Comparison of ENCODE assay signal across 10 mouse cellular contexts in genomic region chr11:54236939-54237338, GRCm38 (mm10). TPM values are rescaled to one million over a fixed set of nuclear protein-coding genes. Genes with fewer than 3 reads are reported as not detected.
DNase-seq lines count a peak whose midpoint lies in the region; ATAC-seq and TF ChIP-seq lines count a peak whose summit lies in the region.
"Had no signal": no experiment of that assay in that cellular context is flagged by ENCODE, and none has a peak within 500 bp of the region (broad histone marks: within the 10 kb centered on the region; RNA-seq: fewer than 3 reads in every experiment).

No protein-coding gene starts in this region.

- H3K27me3 ChIP-seq in hindbrain, embryonic 12.5 days, result no peaks in the 10 kb centered on the region

- no peak overlapping the region for H3K27ac ChIP-seq in hindbrain, embryonic 12.5 days
- no peak overlapping the region for H3K27ac ChIP-seq in layer of hippocampus, adult 2 months
- H3K27ac ChIP-seq: heart, embryonic 13.5 days had no signal

- no peaks in the 10 kb centered on the region for H3K9me3 ChIP-seq in hindbrain, embryonic 12.5 days (replicated peaks)
- H3K9me3 ChIP-seq: heart, embryonic 13.5 days had no signal

- 66% methylated on average over 2 of the region's 2 CpGs for WGBS in hindbrain, embryonic 12.5 days

- no peak overlapping the region for H3K4me3 ChIP-seq in hindbrain, embryonic 12.5 days
- H3K4me3 ChIP-seq in layer of hippocampus, adult 2 months, result no peak overlapping the region
- H3K4me3 ChIP-seq: heart, embryonic 13.5 days had no signal

- DNase-seq in cerebellum, postnatal 4 days (ENCODE audit: low spot score in 2 of 2), result no peak
- DNase-seq in adrenal gland, postnatal 14 days, result peak; percentile 74
- DNase-seq in gastrocnemius, postnatal 25 days, result peak; percentile 53
- peak; percentile 84 for DNase-seq in lung, postnatal 36 days
- no peak for DNase-seq in layer of hippocampus, adult 2 months (ENCODE audit: low spot score in 2 of 2)
- DNase-seq: layer of hippocampus, postnatal 36 days had no signal

- no peak overlapping the region for H3K4me2 ChIP-seq in hindbrain, embryonic 12.5 days (replicated peaks)
- H3K4me2 ChIP-seq: heart, embryonic 13.5 days had no signal

- no peaks in the 10 kb centered on the region for H3K4me1 ChIP-seq in hindbrain, embryonic 12.5 days

- H3K9ac ChIP-seq in hindbrain, embryonic 12.5 days, result no peak overlapping the region
- H3K9ac ChIP-seq: heart, embryonic 13.5 days had no signal

- TF ChIP-seq CTCF in layer of hippocampus, adult 2 months (conservative IDR thresholded peaks at IDR 0.05), result no peak

- ATAC-seq in cerebellum, adult (ENCODE audit: insufficient number of reproducible peaks, low FRiP score, low TSS enrichment), result 0 out of 2 replicates have a peak, but pooled peaks have one; percentile 36
- ATAC-seq in hindbrain, embryonic 12.5 days (ENCODE audit: low FRiP score), result no peak
- no peak for ATAC-seq in erythroid progenitor cell, adult 5-6 weeks (replicated peaks; ENCODE audit: low FRiP score, poor library complexity, severe bottlenecking)

- H3K36me3 ChIP-seq in hindbrain, embryonic 12.5 days, result no peaks in the 10 kb centered on the region
- H3K36me3 ChIP-seq: heart, embryonic 13.5 days had no signal

RNA-seq across cellular contexts. Expression of gene Csf2, which starts 12.5 kb away (rescaled TPM):
- not detected in 2 replicates for total RNA-seq in adrenal gland, postnatal 14 days (2021)
- not detected for total RNA-seq in gastrocnemius, postnatal 25 days (2021)
- polyA plus RNA-seq in hindbrain, embryonic 12.5 days (2016; fragmentation: Nextera tagmentation; extraction: Ambion mirVana), result not detected in 2 replicates
- not detected for total RNA-seq in layer of hippocampus, adult 2 months (2021)
- total RNA-seq in erythroid progenitor cell, adult 5-6 weeks (2015; ENCODE audit: low replicate concordance), result not detected in 2 replicates
- not detected in 2 replicates for total RNA-seq in erythroid progenitor cell, adult 5-6 weeks (2017; ENCODE audit: low replicate concordance)
- total RNA-seq: layer of hippocampus, postnatal 36 days had no signal
- polyA plus RNA-seq: heart, embryonic 13.5 days had no signal

RNA-seq across cellular contexts. Expression of gene Il3, which starts 30.1 kb away (rescaled TPM):
- not detected in 2 replicates for total RNA-seq in adrenal gland, postnatal 14 days (2021)
- total RNA-seq in gastrocnemius, postnatal 25 days (2021), result not detected
- polyA plus RNA-seq in hindbrain, embryonic 12.5 days (2016; fragmentation: Nextera tagmentation; extraction: Ambion mirVana), result not detected in 2 replicates
- not detected for total RNA-seq in layer of hippocampus, adult 2 months (2021)
- not detected in 2 replicates for total RNA-seq in erythroid progenitor cell, adult 5-6 weeks (2015; ENCODE audit: low replicate concordance)
- total RNA-seq in erythroid progenitor cell, adult 5-6 weeks (2017; ENCODE audit: low replicate concordance), result not detected in 2 replicates
- total RNA-seq: layer of hippocampus, postnatal 36 days had no signal
- polyA plus RNA-seq: heart, embryonic 13.5 days had no signal

Comparison
In these comparisons a context has a peak if more than half of its experiments do, and no peak if none do; other contexts are left out.
1. DNase-seq: peak in adrenal gland, postnatal 14 days (single experiment), gastrocnemius, postnatal 25 days (single experiment) and lung, postnatal 36 days (single experiment); none in cerebellum, postnatal 4 days (0 of 2) and layer of hippocampus, adult 2 months (0 of 2).